Mouse (Mus musculus): ENCODE measurements at regions not wholly inside any gene's neighbourhood (a gene's known extent, or its start where the extent isn't known, plus 50 kb on each side); places are given as distances from the start of the nearest gene placed in this dataset.

DNA sequence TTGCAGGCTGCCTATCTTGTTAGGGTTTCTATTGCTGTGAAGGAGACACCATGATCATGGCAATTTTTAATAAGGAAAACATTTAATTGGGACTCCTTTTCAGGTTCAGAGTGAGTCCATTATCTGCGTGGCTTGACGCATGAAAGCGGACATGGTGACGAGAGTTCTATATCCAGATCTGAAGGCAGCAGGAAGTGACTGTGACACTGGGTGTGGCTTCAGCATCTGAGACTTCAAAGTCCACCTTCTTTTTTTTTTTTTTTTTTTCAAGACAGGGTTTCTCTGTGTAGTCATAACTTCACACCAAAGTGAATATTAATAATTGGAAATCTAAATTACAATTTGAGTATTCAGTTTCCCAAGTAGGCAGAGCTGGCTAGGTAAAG, 118.1 kb downstream of the Sptssa start:
- TF ChIP-seq CTCF (IDR thresholded peaks at IDR 0.05; ENCODE audit: control insufficient read depth, insufficient read depth, low read length) (no peak), POLR2A (IDR thresholded peaks at IDR 0.05; ENCODE audit: borderline replicate concordance, control insufficient read depth, low read depth, low read length) (no peak)
